Mouse (Mus musculus) embryonic facial prominence, embryonic 15.5 days (tissue): ENCODE results near the gene Il1rn. TPM values are rescaled to one million over a fixed set of nuclear protein-coding genes. Genes with fewer than 3 reads are reported as not detected.

ENCODE experiments used
- ATAC-seq: fragments of 200-750 bp; cut with Nextera tagmentation; 2 replicates; pipeline ENCODE4 v1.8.0; 2017; ENCODE audit warnings: low read depth, moderate TSS enrichment; ENCODE audit not compliant: insufficient number of reproducible peaks, low FRiP score, low TSS enrichment
- H3K27ac ChIP-seq: fragments of 300-500 bp; sonication (generic); replicated peaks from 2 replicates; pipeline ENCODE4 v1.5.1; 2015; ENCODE audit warnings: mild to moderate bottlenecking, inconsistent platforms
- H3K27me3 ChIP-seq: fragments of 300-500 bp; sonication (generic); 2 replicates; pipeline ENCODE4 v1.6.1; 2015; ENCODE audit warnings: inconsistent platforms
- H3K36me3 ChIP-seq: fragments of 300-500 bp; sonication (generic); 2 replicates; pipeline ENCODE4 v1.6.1; 2015; ENCODE audit warnings: mild to moderate bottlenecking, inconsistent platforms
- H3K4me1 ChIP-seq: fragments of 300-500 bp; sonication (generic); 2 replicates; pipeline ENCODE4 v1.6.1; 2015; ENCODE audit warnings: inconsistent platforms
- H3K4me2 ChIP-seq: fragments of 300-500 bp; sonication (generic); replicated peaks from 2 replicates; pipeline ENCODE4 v1.6.1; 2015; ENCODE audit warnings: mild to moderate bottlenecking, inconsistent platforms
- H3K4me3 ChIP-seq: fragments of 300-500 bp; sonication (generic); replicated peaks from 2 replicates; pipeline ENCODE4 v1.5.1; 2015; ENCODE audit warnings: mild to moderate bottlenecking, inconsistent platforms
- H3K9ac ChIP-seq: fragments of 300-500 bp; sonication (generic); 2 replicates; pipeline ENCODE4 v1.6.1; 2015; ENCODE audit warnings: inconsistent platforms
- H3K9me3 ChIP-seq: fragments of 300-500 bp; sonication (generic); replicated peaks from 2 replicates; pipeline ENCODE4 v1.6.1; 2016; ENCODE audit warnings: inconsistent platforms
- WGBS: fragments of 180-500 bp; shearing (Covaris S2); methylation state at CpG from one replicate; pipeline ENCODE4 v1.1.7; 2015; 5-methylcytosine and 5-hydroxymethylcytosine counted together
- polyA plus RNA-seq: library from polyadenylated mRNA; unstranded; fragments of >200 nt; fragmentation: Nextera tagmentation; extraction: Ambion mirVana; gene quantifications from 2 replicates; pipeline ENCODE4 v1.2.1, GENCODE M21; 2015

The Il1rn gene
- polyA plus RNA-seq, 1 experiment from 2014 or later = 11.9 TPM

- H3K27ac ChIP-seq = no peak overlapping the region
- H3K4me3 ChIP-seq = no peak overlapping the region
- no peaks in the 10 kb centered on the region for H3K27me3 ChIP-seq
- WGBS = 72% methylated on average over 1 of the region's 1 CpGs
- H3K9me3 ChIP-seq = no peaks in the 10 kb centered on the region
- H3K4me1 ChIP-seq = no peaks in the 10 kb centered on the region
- no peaks in the 10 kb centered on the region for H3K36me3 ChIP-seq
- H3K9ac ChIP-seq = no peak overlapping the region
- no peak for ATAC-seq
- no peak overlapping the region for H3K4me2 ChIP-seq
Observed at GRCm38 (mm10) chr2:24347926-24348325, 11.3 kb downstream of the Il1rn start.

GRCm38 (mm10) chr2:24351159-24351558 lies 14.5 kb downstream of the Il1rn start:
- H3K4me2 ChIP-seq = no peak overlapping the region
- no peak overlapping the region for H3K9ac ChIP-seq
- no peak overlapping the region for H3K27ac ChIP-seq
- H3K36me3 ChIP-seq = no peaks in the 10 kb centered on the region
- H3K9me3 ChIP-seq = no peaks in the 10 kb centered on the region
- H3K4me1 ChIP-seq = no peaks in the 10 kb centered on the region
- no peak overlapping the region for H3K4me3 ChIP-seq
- H3K27me3 ChIP-seq = no peaks in the 10 kb centered on the region
- ATAC-seq = no peak
- WGBS = 68% methylated on average over 2 of the region's 2 CpGs

DNA sequence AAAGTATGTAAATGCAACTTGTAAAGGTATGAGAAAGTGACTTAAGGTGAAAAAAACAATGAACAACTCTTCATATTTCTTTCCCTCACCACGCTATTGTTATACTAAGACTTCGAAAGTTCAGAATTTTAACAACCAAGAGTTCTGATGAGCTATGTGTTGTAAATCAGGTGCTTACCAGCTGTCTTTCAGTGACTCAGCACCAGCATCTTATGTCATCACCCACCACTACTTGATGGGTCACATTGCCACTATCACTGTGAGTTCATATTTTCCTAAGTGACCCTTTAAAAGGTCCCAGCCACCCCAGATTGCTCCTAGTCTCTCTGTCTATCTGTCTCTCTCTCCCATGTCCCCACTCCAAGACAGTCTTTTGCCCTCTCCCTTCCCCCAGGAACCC lies 16.4 kb downstream of the Il1rn start:
- Histone ChIP-seq H3K36me3 (no peaks in the 10 kb centered on the region), H3K27me3 (no peaks in the 10 kb centered on the region), H3K9ac (no peak overlapping the region), H3K27ac (no peak overlapping the region), H3K4me3 (no peak overlapping the region), H3K4me2 (no peak overlapping the region), H3K4me1 (no peaks in the 10 kb centered on the region), H3K9me3 (no peaks in the 10 kb centered on the region)
- 92% methylated on average over 2 of the region's 2 CpGs for WGBS
- ATAC-seq = no peak

DNA sequence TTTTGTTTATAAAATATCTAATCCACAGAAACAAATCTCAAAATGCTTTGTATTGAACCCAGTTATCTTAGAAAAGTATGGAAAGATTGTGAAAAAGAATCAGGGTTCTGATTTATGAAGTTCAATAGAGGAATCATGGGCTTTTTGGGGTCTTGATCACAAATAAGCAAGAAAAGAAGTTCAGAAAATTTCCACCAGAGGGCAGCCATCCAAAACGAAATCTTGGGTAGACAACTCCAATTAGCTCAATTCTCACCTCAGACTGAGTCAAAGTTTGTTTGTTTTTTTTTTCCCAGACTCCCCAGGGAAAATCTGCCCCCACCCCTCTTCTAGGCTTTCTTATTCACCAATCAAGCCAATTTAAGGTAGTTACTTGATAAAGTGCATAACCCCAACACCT lies 21.0 kb downstream of the Il1rn start:
- Histone ChIP-seq H3K9me3 (no peaks in the 10 kb centered on the region), H3K4me3 (no peak overlapping the region)

DNA sequence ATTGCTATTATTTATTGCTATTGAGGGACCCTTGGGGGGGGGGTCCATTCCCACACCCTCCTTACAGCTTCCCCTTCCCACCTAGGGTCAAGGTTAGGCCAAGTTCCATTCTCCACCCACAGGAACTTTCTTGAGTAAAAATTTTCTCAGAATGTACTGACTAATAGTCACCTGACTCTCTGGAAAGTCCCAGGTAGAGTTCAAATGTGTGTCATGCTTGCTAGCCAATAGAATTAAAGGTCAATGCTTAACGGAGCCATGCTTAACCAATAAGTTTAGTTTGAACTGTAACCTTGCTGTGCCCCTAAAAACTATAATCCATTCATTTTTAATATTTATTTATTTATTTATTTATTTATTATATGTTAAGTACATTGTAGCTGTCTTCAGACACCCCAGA lies 22.7 kb downstream of the Il1rn start:
- 97% methylated on average over 1 of the region's 1 CpGs for WGBS
- Histone ChIP-seq H3K4me2 (no peak overlapping the region), H3K27me3 (no peaks in the 10 kb centered on the region), H3K4me1 (no peaks in the 10 kb centered on the region), H3K9me3 (no peaks in the 10 kb centered on the region), H3K36me3 (no peaks in the 10 kb centered on the region), H3K9ac (no peak overlapping the region), H3K4me3 (no peak overlapping the region), H3K27ac (no peak overlapping the region)
- no peak for ATAC-seq

More for the DNA sequence above, 21.0 kb downstream of the Il1rn start:
- no peaks in the 10 kb centered on the region for H3K27me3 ChIP-seq
- no peak for ATAC-seq
- WGBS = 11% methylated on average over 1 of the region's 1 CpGs
- H3K27ac ChIP-seq = no peak overlapping the region
- no peaks in the 10 kb centered on the region for H3K36me3 ChIP-seq
- H3K9ac ChIP-seq = no peak overlapping the region
- H3K4me1 ChIP-seq = no peaks in the 10 kb centered on the region
- H3K4me2 ChIP-seq = no peak overlapping the region

DNA sequence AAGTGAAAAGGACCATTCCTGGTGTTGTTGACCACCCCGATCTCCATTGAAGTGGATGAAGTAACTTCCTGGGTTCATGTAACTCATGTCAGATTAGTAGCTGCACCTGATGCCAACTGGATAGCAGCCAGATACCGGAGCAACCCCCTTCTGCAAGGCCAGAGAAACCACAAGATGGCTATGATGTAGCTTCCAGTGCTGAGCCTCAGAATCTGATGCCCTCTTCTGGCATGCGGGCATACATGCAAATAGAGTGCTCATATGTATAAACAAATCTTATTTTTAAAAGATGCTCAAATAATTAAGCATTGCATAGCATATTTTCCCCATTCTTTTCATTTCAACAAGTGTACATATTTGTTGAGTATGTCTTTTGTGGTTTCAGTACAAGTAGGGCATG lies 27.2 kb downstream of the Il1rn start:
- no peak overlapping the region for H3K27ac ChIP-seq
- peaks cover 9% of the 10 kb centered on the region for H3K4me1 ChIP-seq
- WGBS = 66% methylated on average over 3 of the region's 3 CpGs
- no peak overlapping the region for H3K4me3 ChIP-seq
- no peak overlapping the region for H3K9ac ChIP-seq
- ATAC-seq = no peak
- no peaks in the 10 kb centered on the region for H3K9me3 ChIP-seq
- H3K4me2 ChIP-seq = no peak overlapping the region
- H3K27me3 ChIP-seq = no peaks in the 10 kb centered on the region
- no peaks in the 10 kb centered on the region for H3K36me3 ChIP-seq

DNA sequence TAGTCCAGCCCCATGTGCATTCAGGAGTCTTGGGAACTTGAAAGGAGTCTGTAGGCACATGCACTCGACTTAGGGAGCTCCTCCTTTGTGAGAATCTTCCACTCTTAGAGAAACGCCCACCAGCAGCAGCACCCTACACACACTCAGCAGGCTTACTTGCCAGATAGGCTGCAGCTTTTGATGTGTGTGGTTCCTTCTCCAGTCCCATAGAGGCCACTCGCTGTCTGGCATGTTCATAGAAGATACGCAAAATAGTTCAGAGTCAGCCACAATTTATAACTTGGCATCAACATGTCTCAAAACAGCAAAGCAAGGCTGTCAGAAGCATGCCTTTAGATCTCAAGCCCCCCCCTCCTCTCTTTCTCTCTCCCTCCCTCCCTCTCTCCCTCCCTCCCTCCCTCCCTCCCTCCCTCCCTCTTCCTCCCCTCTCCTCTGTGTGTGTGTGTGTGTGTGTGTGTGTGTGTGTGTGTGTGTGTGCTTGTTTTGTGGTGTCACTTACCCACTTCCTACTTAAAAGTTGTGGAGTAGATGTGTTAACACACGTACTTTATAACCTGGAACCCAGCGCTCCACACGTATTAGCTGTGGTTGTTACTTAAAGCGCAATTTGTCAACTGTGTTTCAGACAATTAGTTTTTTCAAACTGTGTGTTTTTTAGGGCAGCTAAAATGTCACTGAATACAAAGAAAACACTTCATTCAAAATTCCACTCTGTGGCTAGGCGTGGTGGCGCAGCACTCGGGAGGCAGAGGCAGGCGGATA lies 29.7 kb downstream of the Il1rn start:
- ATAC-seq = no peak
- WGBS = 62% methylated on average over 12 of the region's 12 CpGs

GRCm38 (mm10) chr2:24367030-24367894 lies 30.6 kb downstream of the Il1rn start, which contains the start of gene Psd4:
TSS of gene Psd4 (plus strand) at chr2:24367580.
- ATAC-seq = peak; percentile 85
- Histone ChIP-seq H3K36me3 (no peaks in the 10 kb centered on the region), H3K4me1 (peaks cover 9% of the 10 kb centered on the region), H3K4me3 (peak within 1 kb of the TSS; percentile 42), H3K27me3 (no peaks in the 10 kb centered on the region), H3K27ac (peak within 1 kb of the TSS; percentile 55), H3K4me2 (peak within 1 kb of the TSS; percentile 75), H3K9me3 (no peaks in the 10 kb centered on the region), H3K9ac (0 out of 2 replicates have a peak within 1 kb of the TSS, but pooled peaks have one; percentile 18)
- WGBS = 3% methylated on average over 47 of the region's 47 CpGs

More for the DNA sequence above, 29.7 kb downstream of the Il1rn start:
- peaks cover 9% of the 10 kb centered on the region for H3K4me1 ChIP-seq
- no peak overlapping the region for H3K4me2 ChIP-seq
- no peaks in the 10 kb centered on the region for H3K36me3 ChIP-seq
- H3K9ac ChIP-seq = no peak overlapping the region
- H3K27ac ChIP-seq = no peak overlapping the region
- no peaks in the 10 kb centered on the region for H3K27me3 ChIP-seq
- no peak overlapping the region for H3K4me3 ChIP-seq
- H3K9me3 ChIP-seq = no peaks in the 10 kb centered on the region

GRCm38 (mm10) chr2:24367895-24368261 lies 31.2 kb downstream of the Il1rn start:
- ATAC-seq = no peak
- WGBS = 55% methylated on average over 4 of the region's 4 CpGs
- H3K27me3 ChIP-seq = no peaks in the 10 kb centered on the region
- H3K9me3 ChIP-seq = no peaks in the 10 kb centered on the region
- peak overlapping the region; percentile 55 for H3K27ac ChIP-seq
- H3K4me2 ChIP-seq = peak overlapping the region; percentile 75
- H3K4me3 ChIP-seq = peak overlapping the region; percentile 42
- no peaks in the 10 kb centered on the region for H3K36me3 ChIP-seq
- H3K4me1 ChIP-seq = peaks cover 9% of the 10 kb centered on the region
- H3K9ac ChIP-seq = 0 out of 2 replicates have a peak overlapping the region, but pooled peaks have one; percentile 18

DNA sequence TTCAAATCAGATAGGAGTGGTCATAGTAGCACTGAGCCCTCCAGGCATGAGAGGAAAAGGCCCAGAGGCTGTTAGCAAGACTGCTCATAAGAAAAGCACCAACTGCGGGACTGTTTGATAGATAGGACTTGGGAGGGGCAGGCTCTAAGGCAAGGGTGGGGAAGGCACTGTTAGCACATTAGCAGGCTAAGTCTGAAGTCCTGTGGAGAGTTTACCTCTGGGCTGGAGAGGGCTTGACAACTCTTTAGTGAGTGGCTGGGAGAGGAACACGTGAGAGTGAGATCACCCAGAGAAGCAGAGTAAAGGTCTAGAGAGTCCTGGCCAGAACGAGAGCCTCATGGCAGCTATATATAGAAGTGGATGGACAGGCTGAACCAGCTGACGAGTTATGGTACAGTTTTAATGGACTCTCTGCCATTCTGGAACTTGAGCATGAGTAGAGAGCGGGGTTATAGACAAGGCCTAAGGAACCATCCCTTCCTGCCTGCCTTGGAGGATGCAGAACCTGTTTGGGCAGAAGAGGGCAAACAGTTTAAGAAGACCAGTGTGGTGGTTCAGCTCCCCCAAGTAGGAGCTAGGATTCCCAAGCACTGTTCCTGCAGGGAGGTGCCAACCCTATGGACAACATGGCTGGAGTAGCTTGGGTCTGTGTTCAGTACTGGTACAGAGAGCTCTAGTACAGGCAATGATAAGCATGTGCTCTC lies 42.2 kb downstream of the Il1rn start:
- Histone ChIP-seq H3K4me2 (no peak overlapping the region), H3K36me3 (no peaks in the 10 kb centered on the region), H3K27ac (no peak overlapping the region), H3K9ac (no peak overlapping the region), H3K4me1 (no peaks in the 10 kb centered on the region), H3K27me3 (no peaks in the 10 kb centered on the region), H3K4me3 (no peak overlapping the region), H3K9me3 (no peaks in the 10 kb centered on the region)
- no peak for ATAC-seq
- WGBS = 73% methylated on average over 5 of the region's 5 CpGs
